26 mouse cellular contexts compared by ENCODE assay signal in the genomic region with DNA sequence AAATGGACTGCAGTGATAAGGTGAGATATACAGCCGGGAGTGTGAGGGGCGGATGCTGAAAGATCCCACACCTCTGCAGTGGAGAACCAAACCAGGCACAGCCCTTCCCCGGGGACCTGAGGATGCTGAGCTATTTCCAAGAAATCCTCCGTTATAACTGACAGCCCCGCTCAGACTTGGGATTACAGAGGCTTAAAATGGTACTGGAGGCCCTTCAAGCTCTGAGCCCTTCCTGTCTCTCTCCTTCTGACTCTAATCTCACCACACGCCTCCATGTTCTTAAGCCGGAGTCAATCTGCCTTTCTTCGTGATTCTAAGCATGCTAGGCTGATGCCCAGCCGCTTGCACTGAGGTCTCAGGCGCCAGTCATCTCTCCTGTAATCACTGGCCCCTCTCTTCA.
"Had no signal": no experiment of that assay in that cellular context is flagged by ENCODE, and none has a peak within 500 bp of the region (broad histone marks: within the 10 kb centered on the region; RNA-seq: fewer than 3 reads in every experiment).

No protein-coding gene starts in this region.

- H3K9ac ChIP-seq: heart, embryonic 12.5 days; hindbrain, embryonic 12.5 days; hindbrain, embryonic 14.5 days; kidney, embryonic 15.5 days; limb, embryonic 12.5 days had no signal

- H3K4me3 ChIP-seq: gastrocnemius, adult 2 months; heart, embryonic 10.5 days; heart, embryonic 12.5 days; hindbrain, embryonic 10.5 days; hindbrain, embryonic 12.5 days; kidney, embryonic 15.5 days; layer of hippocampus, adult 2 months; left cerebral cortex, adult 2 months; limb, embryonic 10.5 days; limb, embryonic 12.5 days had no signal

- H3K4me1 ChIP-seq: limb, embryonic 12.5 days had no signal

- ATAC-seq: hindbrain, embryonic 16.5 days; inflammation-experienced regulatory T-cells, adult 6 months; intestine, postnatal 0 days had no signal

- H3K4me2 ChIP-seq: heart, embryonic 12.5 days; hindbrain, embryonic 12.5 days; hindbrain, embryonic 14.5 days; kidney, embryonic 15.5 days; limb, embryonic 12.5 days; liver, embryonic 11.5 days had no signal

- H3K9me3 ChIP-seq: heart, embryonic 10.5 days; heart, embryonic 12.5 days; hindbrain, embryonic 10.5 days; hindbrain, embryonic 12.5 days; kidney, embryonic 15.5 days; limb, embryonic 10.5 days; limb, embryonic 12.5 days had no signal

- DNase-seq: gastrocnemius, adult 2 months; gastrocnemius, postnatal 10 days; gastrocnemius, postnatal 25 days; heart, adult 18-20 months; heart, postnatal 10 days; heart, postnatal 4 days; kidney, adult 18-20 months; kidney, adult 8-10 months; kidney, postnatal 10 days; kidney, postnatal 25 days; kidney, postnatal 4 days; liver had no signal

- H3K27ac ChIP-seq: gastrocnemius, adult 2 months; heart, embryonic 10.5 days; hindbrain, embryonic 10.5 days; hindbrain, embryonic 12.5 days; hindbrain, embryonic 14.5 days; kidney, embryonic 15.5 days; layer of hippocampus, adult 2 months; left cerebral cortex, adult 2 months; limb, embryonic 10.5 days; limb, embryonic 12.5 days had no signal

- H3K36me3 ChIP-seq: heart, embryonic 10.5 days; heart, embryonic 12.5 days; hindbrain, embryonic 10.5 days; hindbrain, embryonic 12.5 days; kidney, embryonic 15.5 days; limb, embryonic 10.5 days; limb, embryonic 12.5 days had no signal
